Mouse (Mus musculus) embryonic facial prominence, embryonic 15.5 days (tissue): Measurements from ENCODE around the gene Prm1. TPM values are rescaled to one million over a fixed set of nuclear protein-coding genes. Genes with fewer than 3 reads are reported as not detected.

Experiments used
- ATAC-seq: fragments of 200-750 bp; cut with Nextera tagmentation; 2 replicates; pipeline ENCODE4 v1.8.0; 2017; ENCODE audit warnings: low read depth, moderate TSS enrichment; ENCODE audit not compliant: insufficient number of reproducible peaks, low FRiP score, low TSS enrichment
- H3K27ac ChIP-seq: fragments of 300-500 bp; sonication (generic); replicated peaks from 2 replicates; pipeline ENCODE4 v1.5.1; 2015; ENCODE audit warnings: mild to moderate bottlenecking, inconsistent platforms
- H3K27me3 ChIP-seq: fragments of 300-500 bp; sonication (generic); 2 replicates; pipeline ENCODE4 v1.6.1; 2015; ENCODE audit warnings: inconsistent platforms
- H3K36me3 ChIP-seq: fragments of 300-500 bp; sonication (generic); 2 replicates; pipeline ENCODE4 v1.6.1; 2015; ENCODE audit warnings: mild to moderate bottlenecking, inconsistent platforms
- H3K4me1 ChIP-seq: fragments of 300-500 bp; sonication (generic); 2 replicates; pipeline ENCODE4 v1.6.1; 2015; ENCODE audit warnings: inconsistent platforms
- H3K4me2 ChIP-seq: fragments of 300-500 bp; sonication (generic); replicated peaks from 2 replicates; pipeline ENCODE4 v1.6.1; 2015; ENCODE audit warnings: mild to moderate bottlenecking, inconsistent platforms
- H3K4me3 ChIP-seq: fragments of 300-500 bp; sonication (generic); replicated peaks from 2 replicates; pipeline ENCODE4 v1.5.1; 2015; ENCODE audit warnings: mild to moderate bottlenecking, inconsistent platforms
- H3K9ac ChIP-seq: fragments of 300-500 bp; sonication (generic); 2 replicates; pipeline ENCODE4 v1.6.1; 2015; ENCODE audit warnings: inconsistent platforms
- H3K9me3 ChIP-seq: fragments of 300-500 bp; sonication (generic); replicated peaks from 2 replicates; pipeline ENCODE4 v1.6.1; 2016; ENCODE audit warnings: inconsistent platforms
- WGBS: fragments of 180-500 bp; shearing (Covaris S2); methylation state at CpG from one replicate; pipeline ENCODE4 v1.1.7; 2015; 5-methylcytosine and 5-hydroxymethylcytosine counted together
- polyA plus RNA-seq: library from polyadenylated mRNA; unstranded; fragments of >200 nt; fragmentation: Nextera tagmentation; extraction: Ambion mirVana; gene quantifications from 2 replicates; pipeline ENCODE4 v1.2.1, GENCODE M21; 2015

The Prm1 gene
- polyA plus RNA-seq, 1 experiment from 2014 or later = not detected

DNA sequence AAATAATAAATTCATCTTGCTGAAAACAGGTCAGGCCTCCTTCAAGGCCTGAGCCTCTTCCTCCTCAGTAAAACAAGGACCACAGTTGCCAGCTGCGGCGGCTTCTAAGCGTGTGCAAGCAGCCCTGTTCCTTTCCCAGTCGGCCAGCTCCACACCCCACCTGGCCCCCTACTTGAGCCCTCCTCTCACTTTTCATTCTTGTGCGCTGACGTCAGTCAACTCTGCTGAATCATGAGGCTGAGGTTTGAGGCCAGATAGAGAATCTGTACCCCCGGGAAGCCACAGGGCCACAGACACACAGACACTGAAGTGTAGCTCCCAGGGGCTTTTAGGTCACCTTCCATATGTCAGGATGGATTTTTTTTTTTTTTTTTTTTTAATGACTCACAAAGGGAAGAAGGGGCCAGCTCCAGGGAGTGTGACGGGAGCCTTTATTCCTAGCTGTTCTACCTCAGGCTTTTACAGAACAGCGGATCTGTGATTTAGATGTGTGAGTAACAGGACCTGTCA is 23.7 kb downstream of the Prm1 start:
- peaks cover 56% of the 10 kb centered on the region for H3K4me1 ChIP-seq
- no peak for ATAC-seq
- WGBS = 26% methylated on average over 9 of the region's 9 CpGs

DNA sequence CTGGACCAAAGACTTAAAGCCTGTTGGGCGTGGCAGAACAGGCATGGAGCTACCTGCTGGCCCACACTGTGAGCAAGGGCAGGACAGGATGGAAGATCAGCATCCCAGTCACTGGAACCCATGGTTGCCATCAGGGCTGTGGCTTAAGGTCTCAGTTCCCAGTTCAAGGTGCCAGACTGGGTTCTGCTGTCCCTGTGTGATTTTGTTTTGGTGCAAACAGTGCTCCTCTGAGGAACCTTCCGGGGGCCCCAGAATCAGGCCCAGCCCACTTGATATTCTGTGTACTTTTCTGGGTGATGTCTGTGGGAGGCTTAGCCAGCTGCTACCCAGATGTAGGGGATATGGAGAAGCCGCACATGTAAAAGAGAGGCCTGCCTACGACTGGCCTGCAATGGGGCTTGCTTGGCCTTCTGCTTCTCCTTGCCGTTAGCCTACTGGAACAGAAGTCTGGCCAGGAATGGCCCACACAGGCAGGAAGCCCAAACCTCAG is 25.0 kb downstream of the Prm1 start:
- H3K4me3 ChIP-seq = no peak overlapping the region
- 44% methylated on average over 5 of the region's 5 CpGs for WGBS
- H3K4me2 ChIP-seq = 0 out of 2 replicates have a peak overlapping the region, but pooled peaks have one; percentile 17
- H3K27me3 ChIP-seq = no peaks in the 10 kb centered on the region
- H3K27ac ChIP-seq = peak overlapping the region; percentile 72
- no peak for ATAC-seq
- H3K4me1 ChIP-seq = peaks cover 44% of the 10 kb centered on the region
- no peaks in the 10 kb centered on the region for H3K9me3 ChIP-seq
- no peak overlapping the region for H3K9ac ChIP-seq
- no peaks in the 10 kb centered on the region for H3K36me3 ChIP-seq

More for the DNA sequence above, 23.7 kb downstream of the Prm1 start:
- Histone ChIP-seq H3K4me2 (peak overlapping the region; percentile 84; the same call in 1 of the 2 replicates), H3K4me3 (peak overlapping the region; percentile 75; the same call in 1 of the 2 replicates), H3K9ac (no peak overlapping the region), H3K27me3 (no peaks in the 10 kb centered on the region), H3K36me3 (no peaks in the 10 kb centered on the region), H3K9me3 (no peaks in the 10 kb centered on the region), H3K27ac (peak overlapping the region; percentile 72; the same call in 1 of the 2 replicates)

DNA sequence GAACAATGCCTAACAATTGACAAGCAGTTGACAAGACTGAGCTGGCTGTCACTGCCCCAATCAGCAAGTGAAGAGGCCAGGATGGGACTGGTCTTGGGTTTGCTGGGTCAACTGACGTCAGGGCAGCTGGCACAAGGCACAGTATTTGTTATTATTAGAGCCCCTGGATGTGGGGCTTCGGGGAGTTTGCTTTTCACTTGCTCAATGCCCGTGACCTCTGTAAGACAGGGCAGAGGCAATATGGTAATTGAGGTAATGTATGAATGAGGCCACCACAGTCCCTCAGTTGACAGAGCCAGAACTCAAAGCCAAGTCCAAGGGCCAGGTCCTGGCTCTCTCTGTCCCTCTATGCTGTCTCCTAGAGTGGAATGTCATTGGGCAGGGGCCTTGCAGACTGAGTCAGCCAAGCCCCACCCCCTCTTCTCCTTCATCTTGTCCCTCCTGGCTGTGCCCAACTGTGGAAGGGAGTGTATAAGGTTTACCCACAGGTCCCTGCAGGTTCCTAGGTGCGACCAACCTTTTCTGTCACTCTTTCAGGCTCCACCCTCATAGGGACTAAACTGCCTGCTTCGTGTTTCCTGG is 28.0 kb downstream of the Prm1 start:
- ATAC-seq = no peak
- Histone ChIP-seq H3K27ac (no peak overlapping the region), H3K4me3 (no peak overlapping the region), H3K9ac (no peak overlapping the region), H3K4me1 (peaks cover 27% of the 10 kb centered on the region), H3K27me3 (no peaks in the 10 kb centered on the region), H3K4me2 (no peak overlapping the region), H3K9me3 (no peaks in the 10 kb centered on the region), H3K36me3 (no peaks in the 10 kb centered on the region)
- 67% methylated on average over 5 of the region's 5 CpGs for WGBS

DNA sequence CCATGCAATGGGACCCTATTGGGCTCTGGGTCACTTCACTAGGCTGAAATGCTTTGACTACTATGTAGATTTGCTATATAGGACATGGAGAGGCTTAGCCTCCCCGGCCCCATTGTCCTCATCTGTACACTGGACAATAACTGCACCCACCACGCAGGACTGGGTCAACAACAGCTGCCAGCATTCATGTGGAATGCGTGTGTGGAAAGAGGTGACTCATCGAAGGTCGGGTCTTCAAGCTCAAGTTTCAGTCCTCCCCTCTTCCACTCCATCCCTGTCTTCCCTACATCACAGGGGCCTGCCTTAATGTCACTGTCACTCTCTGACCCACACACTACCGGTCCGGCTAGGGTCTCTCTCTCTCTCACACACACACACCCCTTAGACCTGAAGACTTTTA is 29.3 kb downstream of the Prm1 start:
- no peak overlapping the region for H3K9ac ChIP-seq
- no peaks in the 10 kb centered on the region for H3K27me3 ChIP-seq
- no peak for ATAC-seq
- peaks cover 14% of the 10 kb centered on the region for H3K4me1 ChIP-seq
- H3K27ac ChIP-seq = no peak overlapping the region
- H3K36me3 ChIP-seq = no peaks in the 10 kb centered on the region
- no peak overlapping the region for H3K4me2 ChIP-seq
- no peak overlapping the region for H3K4me3 ChIP-seq
- WGBS = 49% methylated on average over 7 of the region's 7 CpGs
- no peaks in the 10 kb centered on the region for H3K9me3 ChIP-seq

DNA sequence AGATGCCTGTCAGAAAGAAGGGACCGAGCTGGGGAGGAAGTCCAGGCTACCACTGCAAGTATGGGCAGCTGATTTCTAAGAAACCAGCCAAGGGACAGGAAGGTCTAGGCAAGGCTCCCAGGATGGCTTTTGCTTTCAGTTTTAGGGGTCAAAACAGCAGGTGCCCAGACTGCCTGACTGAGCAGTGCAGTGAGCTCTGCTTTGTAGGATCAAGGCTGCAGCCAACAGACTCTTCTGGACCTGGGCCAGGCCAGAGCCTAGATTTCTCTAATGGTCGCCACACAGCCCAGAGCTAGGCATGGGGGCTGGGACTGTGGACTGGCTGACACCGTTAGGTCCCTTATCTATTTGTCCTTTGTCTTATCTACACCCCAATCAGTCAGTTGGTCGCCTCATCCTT is 30.9 kb downstream of the Prm1 start:
- Histone ChIP-seq H3K4me1 (peaks cover 2% of the 10 kb centered on the region; the same call in 1 of the 2 replicates), H3K27me3 (no peaks in the 10 kb centered on the region), H3K4me3 (no peak overlapping the region), H3K9ac (no peak overlapping the region), H3K4me2 (no peak overlapping the region), H3K9me3 (no peaks in the 10 kb centered on the region), H3K27ac (no peak overlapping the region), H3K36me3 (no peaks in the 10 kb centered on the region)
- ATAC-seq = no peak
- WGBS = 71% methylated on average over 4 of the region's 4 CpGs

DNA sequence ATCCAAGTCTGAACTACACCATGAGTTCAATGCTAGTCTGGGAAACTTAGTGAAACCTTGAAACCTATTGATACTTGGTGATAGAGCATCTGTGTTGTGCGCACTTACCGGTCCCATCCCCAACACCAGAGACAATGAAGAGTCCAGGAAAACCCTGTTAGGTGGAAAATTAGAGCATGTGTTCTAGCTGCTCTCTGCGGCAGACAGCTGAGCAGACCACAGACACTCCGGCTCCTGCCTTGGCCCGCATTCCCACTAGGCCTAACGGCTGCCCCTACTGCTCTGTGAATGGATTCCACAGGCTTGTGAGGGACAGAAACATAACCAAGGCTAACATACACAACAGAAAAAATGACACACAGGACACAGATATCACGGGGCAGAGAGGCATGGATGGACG is 32.1 kb downstream of the Prm1 start:
- H3K27me3 ChIP-seq = no peaks in the 10 kb centered on the region
- H3K27ac ChIP-seq = no peak overlapping the region
- WGBS = 70% methylated on average over 8 of the region's 8 CpGs
- H3K9me3 ChIP-seq = no peaks in the 10 kb centered on the region
- no peak overlapping the region for H3K4me3 ChIP-seq
- no peak overlapping the region for H3K9ac ChIP-seq
- H3K36me3 ChIP-seq = no peaks in the 10 kb centered on the region
- ATAC-seq = no peak
- H3K4me2 ChIP-seq = no peak overlapping the region
- H3K4me1 ChIP-seq = peaks cover 13% of the 10 kb centered on the region; the same call in 1 of the 2 replicates

DNA sequence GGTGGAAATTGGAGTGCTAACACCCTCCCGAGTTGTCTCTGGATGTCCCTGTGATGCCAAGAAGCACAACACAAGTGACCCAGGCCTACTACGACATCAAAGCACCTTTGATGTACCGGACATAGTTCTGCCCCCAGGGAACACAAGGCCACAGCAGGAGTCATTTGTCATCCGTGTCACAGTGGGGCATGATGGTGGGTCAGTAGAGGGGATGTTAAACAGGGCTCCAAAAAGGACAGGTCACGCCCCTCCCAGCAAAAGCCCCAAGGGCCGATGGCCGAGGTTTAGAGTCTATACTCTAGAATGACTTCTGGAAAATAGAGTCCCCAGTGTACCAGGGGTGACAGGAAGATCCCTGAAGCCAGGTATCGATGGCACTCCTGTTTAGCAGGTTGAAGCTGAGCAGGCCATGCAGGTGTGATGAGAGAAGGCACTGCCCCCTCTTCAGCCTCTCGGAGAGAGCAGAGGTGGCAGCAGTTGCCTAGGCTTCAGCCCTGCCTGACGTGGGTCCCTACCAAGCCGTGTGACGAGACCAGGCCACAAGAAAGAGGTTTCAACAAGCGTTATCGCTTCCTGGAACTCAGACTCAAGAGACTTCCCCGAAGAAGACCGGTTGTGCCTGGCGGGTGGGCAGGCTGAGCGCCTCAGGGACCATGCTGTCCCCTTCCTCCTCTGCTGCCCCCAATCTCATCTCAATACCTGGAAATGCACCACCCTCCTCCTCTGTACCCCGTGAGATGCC is 33.7 kb downstream of the Prm1 start:
- Histone ChIP-seq H3K36me3 (no peaks in the 10 kb centered on the region), H3K9ac (no peak overlapping the region), H3K27ac (no peak overlapping the region), H3K4me1 (peaks cover 13% of the 10 kb centered on the region; the same call in 1 of the 2 replicates), H3K4me3 (no peak overlapping the region), H3K27me3 (no peaks in the 10 kb centered on the region), H3K9me3 (no peaks in the 10 kb centered on the region), H3K4me2 (no peak overlapping the region)
- no peak for ATAC-seq
- WGBS = 68% methylated on average over 19 of the region's 19 CpGs

DNA sequence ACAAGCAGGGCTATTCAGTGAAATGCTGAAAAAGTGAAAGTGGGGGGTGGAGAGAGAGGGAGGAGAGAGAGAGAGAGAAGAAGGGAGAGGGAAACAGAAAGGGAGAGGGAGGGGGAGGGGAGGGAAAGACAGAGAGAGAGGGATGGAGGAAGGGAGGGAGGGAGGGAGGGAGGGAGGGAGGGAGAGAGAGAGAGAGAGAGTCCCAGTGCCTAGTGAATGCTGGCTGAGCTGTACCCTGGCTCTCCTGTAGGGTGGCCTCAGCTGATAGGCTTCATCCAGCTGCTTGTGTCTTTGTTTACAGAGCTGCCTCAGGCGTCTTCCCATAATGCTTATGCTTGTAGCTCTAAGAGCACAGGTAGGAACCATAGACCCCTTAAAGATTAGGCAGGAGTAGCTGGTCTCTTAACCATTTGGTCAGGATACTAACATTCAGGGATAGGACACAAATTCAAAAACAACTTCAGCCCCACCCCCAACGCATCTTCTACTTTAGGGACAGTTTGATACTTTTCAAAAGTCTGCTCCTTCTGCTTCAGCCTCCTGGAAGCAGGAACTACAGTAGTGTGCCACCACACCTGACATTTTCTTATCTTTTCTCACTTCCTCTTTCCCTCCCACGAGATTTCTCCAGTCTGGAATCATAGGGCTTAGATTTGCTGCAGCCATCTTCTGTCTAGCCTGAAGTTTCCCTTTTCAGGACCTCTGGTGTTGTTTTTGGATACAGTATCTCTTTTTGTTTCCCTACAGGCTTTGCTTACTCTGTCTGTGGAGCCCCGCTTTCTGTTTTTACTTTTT is 34.9 kb downstream of the Prm1 start:
- peaks cover 13% of the 10 kb centered on the region; the same call in 1 of the 2 replicates for H3K4me1 ChIP-seq
- H3K9ac ChIP-seq = no peak overlapping the region
- H3K27me3 ChIP-seq = no peaks in the 10 kb centered on the region
- no peak for ATAC-seq
- WGBS = 35% methylated on average over 4 of the region's 4 CpGs
- no peak overlapping the region for H3K4me3 ChIP-seq
- no peak overlapping the region for H3K4me2 ChIP-seq
- H3K27ac ChIP-seq = no peak overlapping the region; the same call in 1 of the 2 replicates
- no peaks in the 10 kb centered on the region for H3K36me3 ChIP-seq
- no peaks in the 10 kb centered on the region for H3K9me3 ChIP-seq

DNA sequence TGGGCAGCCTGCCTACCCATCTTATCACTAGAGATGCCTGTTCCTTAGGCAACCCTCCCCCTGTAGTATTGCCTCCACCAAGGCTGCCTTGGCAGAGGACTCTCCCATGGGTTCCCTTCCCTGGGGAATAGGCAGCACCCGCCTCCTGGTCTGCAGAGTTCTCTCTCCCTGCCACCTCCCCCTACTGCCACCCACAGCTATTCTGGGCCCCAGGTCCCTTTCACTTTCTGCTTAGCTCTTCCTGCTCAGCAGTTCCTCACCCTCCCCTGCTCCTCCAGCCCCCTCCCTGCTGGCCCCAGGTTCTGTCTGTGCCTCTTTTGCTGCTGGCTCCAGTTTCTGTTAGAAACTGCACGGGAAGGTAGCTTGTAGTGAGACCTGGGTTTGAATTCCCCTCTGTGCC is 36.0 kb downstream of the Prm1 start:
- Histone ChIP-seq H3K27ac (no peak overlapping the region), H3K4me1 (peaks cover 13% of the 10 kb centered on the region; the same call in 1 of the 2 replicates), H3K4me3 (no peak overlapping the region), H3K27me3 (no peaks in the 10 kb centered on the region), H3K9me3 (no peaks in the 10 kb centered on the region), H3K36me3 (no peaks in the 10 kb centered on the region), H3K9ac (no peak overlapping the region), H3K4me2 (no peak overlapping the region)
- ATAC-seq = no peak
- WGBS = 37% methylated on average over 2 of the region's 2 CpGs

DNA sequence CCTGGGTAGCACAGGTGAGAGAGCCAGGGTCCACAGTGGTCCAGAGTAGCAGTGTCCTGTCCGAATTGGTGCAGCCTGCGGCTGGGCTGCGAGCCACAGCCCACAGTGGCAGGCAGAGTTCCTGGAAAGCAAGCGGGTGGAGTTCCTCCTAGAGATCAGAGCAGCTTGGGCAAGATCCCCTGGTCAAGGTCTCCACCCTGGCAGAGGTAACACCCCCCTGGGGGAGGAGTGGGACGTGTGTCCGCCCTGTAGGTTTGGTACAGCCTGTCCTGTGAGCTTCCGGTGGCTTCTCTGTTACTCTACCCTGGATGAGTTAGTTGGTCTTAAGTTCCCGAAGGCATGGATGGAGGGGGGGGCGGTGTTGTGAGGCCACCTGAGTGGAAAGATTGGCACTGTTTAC is 36.8 kb downstream of the Prm1 start:
- Histone ChIP-seq H3K4me3 (no peak overlapping the region), H3K27ac (no peak overlapping the region)
- WGBS = 46% methylated on average over 9 of the region's 9 CpGs

DNA sequence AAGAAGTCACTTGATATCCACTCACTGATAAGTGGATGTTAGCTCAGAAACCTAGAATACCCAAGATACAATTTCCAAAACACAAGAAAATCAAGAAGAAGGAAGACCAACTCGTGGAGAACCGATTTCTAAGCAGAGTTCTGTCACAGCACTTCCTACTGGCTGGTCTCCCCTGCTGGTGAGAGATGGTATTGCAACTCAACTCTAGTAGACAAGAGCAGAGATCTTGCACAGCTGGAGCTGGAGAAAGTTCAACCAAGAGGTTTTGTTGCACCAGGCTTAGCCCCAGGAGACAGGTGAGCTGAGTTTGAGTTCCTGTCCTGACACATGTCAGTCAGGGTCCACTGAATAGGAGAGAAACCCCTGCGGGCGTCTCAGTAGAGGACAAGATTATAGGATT is 38.5 kb downstream of the Prm1 start:
- H3K27ac ChIP-seq = no peak overlapping the region
- H3K4me2 ChIP-seq = no peak overlapping the region
- H3K27me3 ChIP-seq = no peaks in the 10 kb centered on the region
- ATAC-seq = no peak
- peaks cover 15% of the 10 kb centered on the region; the same call in 1 of the 2 replicates for H3K4me1 ChIP-seq
- no peak overlapping the region for H3K4me3 ChIP-seq
- no peak overlapping the region for H3K9ac ChIP-seq
- H3K36me3 ChIP-seq = no peaks in the 10 kb centered on the region
- no peaks in the 10 kb centered on the region for H3K9me3 ChIP-seq
- WGBS = 35% methylated on average over 4 of the region's 4 CpGs

More for the DNA sequence above, 36.8 kb downstream of the Prm1 start:
- Histone ChIP-seq H3K4me2 (no peak overlapping the region), H3K9ac (no peak overlapping the region), H3K27me3 (no peaks in the 10 kb centered on the region), H3K4me1 (peaks cover 14% of the 10 kb centered on the region; the same call in 1 of the 2 replicates), H3K36me3 (no peaks in the 10 kb centered on the region), H3K9me3 (no peaks in the 10 kb centered on the region)
- ATAC-seq = 0 out of 2 replicates have a peak, but pooled peaks have one; percentile 23
